Mouse (Mus musculus): ENCODE measurements around the gene Fbxo34. TPM values are rescaled to one million over a fixed set of nuclear protein-coding genes. Genes with fewer than 3 reads are reported as not detected.

Gene Fbxo34
- polyA plus RNA-seq, 1 experiment: 18.1 TPM

GRCm38 (mm10) chr14:47464426-47464825 lies 14.2 kb downstream of the Fbxo34 start:
- Histone ChIP-seq H3K36me3 (ENCODE audit: control insufficient read depth, insufficient read depth, low read length) (no peaks in the 10 kb centered on the region), H3K27ac (ENCODE audit: control insufficient read depth, insufficient read depth, low read length) (no peak overlapping the region), H3K27me3 (ENCODE audit: control insufficient read depth, insufficient read depth, low read length) (no peaks in the 10 kb centered on the region), H3K4me1 (replicated peaks; ENCODE audit: control insufficient read depth, insufficient read depth, low read length) (no peaks in the 10 kb centered on the region), H3K4me3 (ENCODE audit: control insufficient read depth, insufficient read depth, low read length) (no peak overlapping the region)
- no peak for DNase-seq
- TF ChIP-seq POLR2A (IDR thresholded peaks at IDR 0.05; ENCODE audit: control insufficient read depth, extremely low read depth, insufficient read depth, low read length, poor library complexity) (no peak), CTCF (IDR thresholded peaks at IDR 0.05; ENCODE audit: borderline replicate concordance, control insufficient read depth, extremely low read depth, insufficient read depth, low read length, poor library complexity) (no peak)
- 92% methylated on average over 10 of the region's 10 CpGs for WGBS

- Histone ChIP-seq H3K27me3 (ENCODE audit: control insufficient read depth, insufficient read depth, low read length) (no peaks in the 10 kb centered on the region), H3K4me3 (ENCODE audit: control insufficient read depth, insufficient read depth, low read length) (no peak overlapping the region), H3K4me1 (replicated peaks; ENCODE audit: control insufficient read depth, insufficient read depth, low read length) (no peaks in the 10 kb centered on the region), H3K27ac (ENCODE audit: control insufficient read depth, insufficient read depth, low read length) (no peak overlapping the region), H3K36me3 (ENCODE audit: control insufficient read depth, insufficient read depth, low read length) (no peaks in the 10 kb centered on the region)
- no peak for DNase-seq
- 57% methylated on average over 7 of the region's 7 CpGs for WGBS
- no peak for TF ChIP-seq CTCF (IDR thresholded peaks at IDR 0.05; ENCODE audit: borderline replicate concordance, control insufficient read depth, extremely low read depth, insufficient read depth, low read length, poor library complexity)
These were observed 15.4 kb downstream of the Fbxo34 start for GRCm38 (mm10) chr14:47465468-47466175.

GRCm38 (mm10) chr14:47472359-47472742 lies 22.1 kb downstream of the Fbxo34 start:
- DNase-seq: peak; percentile 96
- WGBS: under 1% methylated on average over 40 of the region's 40 CpGs
- TF ChIP-seq POLR2A (IDR thresholded peaks at IDR 0.05; ENCODE audit: control insufficient read depth, extremely low read depth, insufficient read depth, low read length, poor library complexity) (peak; percentile 78), CTCF (IDR thresholded peaks at IDR 0.05; ENCODE audit: borderline replicate concordance, control insufficient read depth, extremely low read depth, insufficient read depth, low read length, poor library complexity) (peak; percentile 99)
- H3K4me1 ChIP-seq (replicated peaks; ENCODE audit: control insufficient read depth, insufficient read depth, low read length): peaks cover 12% of the 10 kb centered on the region
- H3K27me3 ChIP-seq (ENCODE audit: control insufficient read depth, insufficient read depth, low read length): no peaks in the 10 kb centered on the region
- no peaks in the 10 kb centered on the region for H3K36me3 ChIP-seq (ENCODE audit: control insufficient read depth, insufficient read depth, low read length)
- no peak overlapping the region for H3K27ac ChIP-seq (ENCODE audit: control insufficient read depth, insufficient read depth, low read length)
- peak overlapping the region; percentile 80 for H3K4me3 ChIP-seq (ENCODE audit: control insufficient read depth, insufficient read depth, low read length)

GRCm38 (mm10) chr14:47472743-47473546 lies 22.7 kb downstream of the Fbxo34 start:
- WGBS: 1% methylated on average over 69 of the region's 69 CpGs
- Histone ChIP-seq H3K4me1 (replicated peaks; ENCODE audit: control insufficient read depth, insufficient read depth, low read length) (peaks cover 12% of the 10 kb centered on the region), H3K36me3 (ENCODE audit: control insufficient read depth, insufficient read depth, low read length) (no peaks in the 10 kb centered on the region), H3K27me3 (ENCODE audit: control insufficient read depth, insufficient read depth, low read length) (no peaks in the 10 kb centered on the region), H3K27ac (ENCODE audit: control insufficient read depth, insufficient read depth, low read length) (no peak overlapping the region), H3K4me3 (ENCODE audit: control insufficient read depth, insufficient read depth, low read length) (peak overlapping the region; percentile 80)
- DNase-seq: peak; percentile 69
- TF ChIP-seq POLR2A (IDR thresholded peaks at IDR 0.05; ENCODE audit: control insufficient read depth, extremely low read depth, insufficient read depth, low read length, poor library complexity) (no peak), CTCF (IDR thresholded peaks at IDR 0.05; ENCODE audit: borderline replicate concordance, control insufficient read depth, extremely low read depth, insufficient read depth, low read length, poor library complexity) (no peak)

- no peak for DNase-seq
- WGBS: 93% methylated on average over 9 of the region's 9 CpGs
These were observed 23.7 kb downstream of the Fbxo34 start for GRCm38 (mm10) chr14:47473891-47474290.

GRCm38 (mm10) chr14:47474571-47475254 lies 24.5 kb downstream of the Fbxo34 start:
- Histone ChIP-seq H3K36me3 (ENCODE audit: control insufficient read depth, insufficient read depth, low read length) (no peaks in the 10 kb centered on the region), H3K27ac (ENCODE audit: control insufficient read depth, insufficient read depth, low read length) (no peak overlapping the region), H3K4me1 (replicated peaks; ENCODE audit: control insufficient read depth, insufficient read depth, low read length) (peaks cover 12% of the 10 kb centered on the region), H3K4me3 (ENCODE audit: control insufficient read depth, insufficient read depth, low read length) (no peak overlapping the region), H3K27me3 (ENCODE audit: control insufficient read depth, insufficient read depth, low read length) (no peaks in the 10 kb centered on the region)
- WGBS: 89% methylated on average over 8 of the region's 8 CpGs
- DNase-seq: no peak
- TF ChIP-seq POLR2A (IDR thresholded peaks at IDR 0.05; ENCODE audit: control insufficient read depth, extremely low read depth, insufficient read depth, low read length, poor library complexity): no peak
- no peak for TF ChIP-seq CTCF (IDR thresholded peaks at IDR 0.05; ENCODE audit: borderline replicate concordance, control insufficient read depth, extremely low read depth, insufficient read depth, low read length, poor library complexity)

More at GRCm38 (mm10) chr14:47473891-47474290, 23.7 kb downstream of the Fbxo34 start:
- H3K4me1 ChIP-seq (replicated peaks; ENCODE audit: control insufficient read depth, insufficient read depth, low read length): peaks cover 12% of the 10 kb centered on the region
- no peaks in the 10 kb centered on the region for H3K36me3 ChIP-seq (ENCODE audit: control insufficient read depth, insufficient read depth, low read length)
- H3K27me3 ChIP-seq (ENCODE audit: control insufficient read depth, insufficient read depth, low read length): no peaks in the 10 kb centered on the region
- no peak overlapping the region for H3K27ac ChIP-seq (ENCODE audit: control insufficient read depth, insufficient read depth, low read length)
- no peak overlapping the region for H3K4me3 ChIP-seq (ENCODE audit: control insufficient read depth, insufficient read depth, low read length)
- TF ChIP-seq CTCF (IDR thresholded peaks at IDR 0.05; ENCODE audit: borderline replicate concordance, control insufficient read depth, extremely low read depth, insufficient read depth, low read length, poor library complexity) (no peak), POLR2A (IDR thresholded peaks at IDR 0.05; ENCODE audit: control insufficient read depth, extremely low read depth, insufficient read depth, low read length, poor library complexity) (no peak)
